Mouse (Mus musculus) ZHBTc4 (cell line): Measurements from ENCODE around the gene Ifi205.
"Not testable (repeated sequence)": the region's sequence is repeated elsewhere in the genome, so short reads cannot be mapped to it uniquely, and the experiment has no call there.

Experiments
- DNase-seq: peaks from one replicate; pipeline ENCODE4 v3.0.0-alpha.2; 2011; ENCODE audit warnings: low read depth, low spot score

Ifi205 gene

GRCm38 (mm10) chr1:174031698-174032097, at the start of gene Ifi205:
TSS of gene Ifi205 (minus strand) at chr1:174031810.
- no peak for DNase-seq

- no peak for DNase-seq
Measured at GRCm38 (mm10) chr1:174066305-174066704, 34.7 kb upstream of the Ifi205 start, which contains the start of gene Olfr430. TSS of gene Olfr430 (plus strand) at chr1:174066605.

GRCm38 (mm10) chr1:174055248-174055647, 23.6 kb upstream of the Ifi205 start:
- DNase-seq = no peak

GRCm38 (mm10) chr1:174052981-174053380, 21.4 kb upstream of the Ifi205 start:
- no peak for DNase-seq

- no peak for DNase-seq
Measured at GRCm38 (mm10) chr1:174051931-174052536, 20.4 kb upstream of the Ifi205 start.

GRCm38 (mm10) chr1:174051515-174051914, 19.9 kb upstream of the Ifi205 start:
- DNase-seq = no peak

GRCm38 (mm10) chr1:174050532-174050931, 18.9 kb upstream of the Ifi205 start:
- no peak for DNase-seq

GRCm38 (mm10) chr1:174049357-174049756, 17.7 kb upstream of the Ifi205 start:
- not testable (repeated sequence) for DNase-seq

- DNase-seq = no peak
Measured at GRCm38 (mm10) chr1:174048893-174049292, 17.3 kb upstream of the Ifi205 start, which contains the start of gene Olfr432. TSS of gene Olfr432 (plus strand) at chr1:174049205.

GRCm38 (mm10) chr1:174048227-174048626, 16.6 kb upstream of the Ifi205 start:
- DNase-seq = not testable (repeated sequence)

GRCm38 (mm10) chr1:174044431-174044830, 12.8 kb upstream of the Ifi205 start:
- DNase-seq = no peak

- not testable (repeated sequence) for DNase-seq
Measured at GRCm38 (mm10) chr1:174042091-174042884, 10.7 kb upstream of the Ifi205 start.

GRCm38 (mm10) chr1:174040523-174041177, 9.0 kb upstream of the Ifi205 start, which contains the start of gene Olfr433:
TSS of gene Olfr433 (plus strand) at chr1:174040705.
- no peak for DNase-seq

- no peak for DNase-seq
Measured at GRCm38 (mm10) chr1:174038480-174038879, 6.9 kb upstream of the Ifi205 start.

GRCm38 (mm10) chr1:174035841-174036240, 4.2 kb upstream of the Ifi205 start:
- DNase-seq = no peak

- not testable (repeated sequence) for DNase-seq
Measured at GRCm38 (mm10) chr1:174007050-174007449, 24.6 kb downstream of the Ifi205 start.

GRCm38 (mm10) chr1:174004352-174005109, 27.1 kb downstream of the Ifi205 start:
- DNase-seq = not testable (repeated sequence)

GRCm38 (mm10) chr1:173995003-173995402, 36.6 kb downstream of the Ifi205 start:
- DNase-seq = no peak

- not testable (repeated sequence) for DNase-seq
Measured at GRCm38 (mm10) chr1:173982694-173983305, 48.8 kb downstream of the Ifi205 start, which contains the start of gene Ifi202b. TSS of gene Ifi202b (minus strand) at chr1:173982744.

- DNase-seq = peak; percentile 62
Measured at GRCm38 (mm10) chr1:173981038-173981437, 50.6 kb downstream of the Ifi205 start.

- DNase-seq = peak; percentile 0
Measured at GRCm38 (mm10) chr1:173977622-173978021, 54.0 kb downstream of the Ifi205 start.
